Mouse (Mus musculus) midbrain, embryonic 11.5 days (tissue): Measurements from ENCODE around the gene Fam83e. TPM values are rescaled to one million over a fixed set of nuclear protein-coding genes. Genes with fewer than 3 reads are reported as not detected.
A peak's percentile ranks its signal among the peaks of the same experiment; 100 is the strongest.

Experiments used
- ATAC-seq: fragments of 200-750 bp; cut with Nextera tagmentation; 2 replicates; pipeline ENCODE4 v1.8.0; 2017; ENCODE audit warnings: moderate TSS enrichment, moderate library complexity; ENCODE audit not compliant: low FRiP score
- DNase-seq: peaks from one replicate; pipeline ENCODE4 v3.0.0; 2015; ENCODE audit warnings: low spot score; ENCODE audit errors: missing footprints
- H3K27ac ChIP-seq: fragments of 300-500 bp; sonication (generic); 2 replicates; pipeline ENCODE4 v1.5.1; 2014; ENCODE audit warnings: low read depth, low read length
- H3K27me3 ChIP-seq: fragments of 300-500 bp; sonication (generic); 2 replicates; pipeline ENCODE4 v1.6.1; 2014; ENCODE audit warnings: mild to moderate bottlenecking, low read length, moderate library complexity, mixed read lengths; ENCODE audit not compliant: control insufficient read depth, insufficient read depth
- H3K36me3 ChIP-seq: fragments of 300-500 bp; sonication (generic); 2 replicates; pipeline ENCODE4 v1.6.1; 2014; ENCODE audit warnings: mild to moderate bottlenecking, low read length, moderate library complexity, mixed read lengths; ENCODE audit not compliant: control insufficient read depth, insufficient read depth
- H3K4me1 ChIP-seq: fragments of 300-500 bp; sonication (generic); 2 replicates; pipeline ENCODE4 v1.6.1; 2014; ENCODE audit warnings: low read length; ENCODE audit not compliant: control insufficient read depth, insufficient read depth
- H3K4me2 ChIP-seq: fragments of 300-500 bp; sonication (generic); 2 replicates; pipeline ENCODE4 v1.6.1; 2014; ENCODE audit warnings: mild to moderate bottlenecking, moderate library complexity
- H3K4me3 ChIP-seq: fragments of 300-500 bp; sonication (generic); 2 replicates; pipeline ENCODE4 v1.5.1; 2014; ENCODE audit warnings: low read depth, low read length
- H3K9ac ChIP-seq: fragments of 300-500 bp; sonication (generic); 2 replicates; pipeline ENCODE4 v1.6.1; 2014; ENCODE audit warnings: low read length
- H3K9me3 ChIP-seq: fragments of 300-500 bp; sonication (generic); 2 replicates; pipeline ENCODE4 v1.6.1; 2016; ENCODE audit warnings: low read length; ENCODE audit not compliant: control insufficient read depth
- WGBS: fragments of 180-500 bp; shearing (Covaris S2); extraction: QIAGEN DNeasy Blood & Tissue Kit; methylation state at CpG from one replicate; pipeline ENCODE4 v1.1.7; 2014; 5-methylcytosine and 5-hydroxymethylcytosine counted together
- polyA plus RNA-seq: library from polyadenylated mRNA; unstranded; fragments of >200 nt; fragmentation: Nextera tagmentation; extraction: Ambion mirVana; gene quantifications from 2 replicates; pipeline ENCODE4 v1.2.1, GENCODE M21; 2014

Fam83e gene
- polyA plus RNA-seq, 1 experiment from 2014 or later = 0.57 TPM

GRCm38 (mm10) chr7:45739820-45740219, 18.8 kb downstream of the Fam83e start:
- no peak for DNase-seq
- WGBS = 68% methylated on average over 10 of the region's 10 CpGs
- Histone ChIP-seq H3K27ac (no peak overlapping the region), H3K9ac (no peak overlapping the region), H3K36me3 (no peaks in the 10 kb centered on the region), H3K4me1 (no peaks in the 10 kb centered on the region), H3K4me3 (no peak overlapping the region), H3K27me3 (no peaks in the 10 kb centered on the region), H3K9me3 (no peaks in the 10 kb centered on the region), H3K4me2 (no peak overlapping the region)
- ATAC-seq = no peak

GRCm38 (mm10) chr7:45741308-45741707, 20.3 kb downstream of the Fam83e start:
- no peaks in the 10 kb centered on the region for H3K27me3 ChIP-seq
- no peak overlapping the region for H3K4me2 ChIP-seq
- H3K9me3 ChIP-seq = no peaks in the 10 kb centered on the region
- H3K9ac ChIP-seq = no peak overlapping the region
- no peak overlapping the region for H3K27ac ChIP-seq
- no peaks in the 10 kb centered on the region for H3K4me1 ChIP-seq
- 87% methylated on average over 12 of the region's 12 CpGs for WGBS
- H3K4me3 ChIP-seq = no peak overlapping the region
- no peaks in the 10 kb centered on the region for H3K36me3 ChIP-seq
- ATAC-seq (no peak), DNase-seq (peak; percentile 62)

- H3K4me1 ChIP-seq = no peaks in the 10 kb centered on the region
- H3K4me3 ChIP-seq = no peak overlapping the region
- DNase-seq (peak; percentile 79), ATAC-seq (no peak)
- H3K4me2 ChIP-seq = no peak overlapping the region
- no peaks in the 10 kb centered on the region for H3K36me3 ChIP-seq
- H3K9me3 ChIP-seq = 0 out of 2 replicates have a peak, but pooled peaks cover 3% of the 10 kb centered on the region
- no peak overlapping the region for H3K9ac ChIP-seq
- no peaks in the 10 kb centered on the region for H3K27me3 ChIP-seq
- H3K27ac ChIP-seq = no peak overlapping the region
- 34% methylated on average over 11 of the region's 11 CpGs for WGBS
These were observed 20.8 kb downstream of the Fam83e start for GRCm38 (mm10) chr7:45741777-45742176.

- no peaks in the 10 kb centered on the region for H3K36me3 ChIP-seq
- WGBS = 38% methylated on average over 19 of the region's 19 CpGs
- H3K9ac ChIP-seq = no peak overlapping the region
- H3K4me3 ChIP-seq = no peak overlapping the region
- H3K4me1 ChIP-seq = no peaks in the 10 kb centered on the region
- H3K27ac ChIP-seq = no peak overlapping the region
- H3K9me3 ChIP-seq = 0 out of 2 replicates have a peak, but pooled peaks cover 4% of the 10 kb centered on the region
- H3K27me3 ChIP-seq = no peaks in the 10 kb centered on the region
- ATAC-seq (no peak), DNase-seq (peak; percentile 78)
- H3K4me2 ChIP-seq = 0 out of 2 replicates have a peak overlapping the region, but pooled peaks have one; percentile 7
These were observed 21.3 kb downstream of the Fam83e start for GRCm38 (mm10) chr7:45742338-45742737.

GRCm38 (mm10) chr7:45744387-45744786, 23.4 kb downstream of the Fam83e start:
- Histone ChIP-seq H3K4me2 (no peak overlapping the region), H3K4me3 (no peak overlapping the region), H3K36me3 (no peaks in the 10 kb centered on the region), H3K9ac (no peak overlapping the region), H3K27ac (no peak overlapping the region), H3K9me3 (0 out of 2 replicates have a peak, but pooled peaks cover 4% of the 10 kb centered on the region), H3K4me1 (no peaks in the 10 kb centered on the region), H3K27me3 (no peaks in the 10 kb centered on the region)
- 53% methylated on average over 2 of the region's 2 CpGs for WGBS
- peak; percentile 91 for DNase-seq
- ATAC-seq = no peak

DNA sequence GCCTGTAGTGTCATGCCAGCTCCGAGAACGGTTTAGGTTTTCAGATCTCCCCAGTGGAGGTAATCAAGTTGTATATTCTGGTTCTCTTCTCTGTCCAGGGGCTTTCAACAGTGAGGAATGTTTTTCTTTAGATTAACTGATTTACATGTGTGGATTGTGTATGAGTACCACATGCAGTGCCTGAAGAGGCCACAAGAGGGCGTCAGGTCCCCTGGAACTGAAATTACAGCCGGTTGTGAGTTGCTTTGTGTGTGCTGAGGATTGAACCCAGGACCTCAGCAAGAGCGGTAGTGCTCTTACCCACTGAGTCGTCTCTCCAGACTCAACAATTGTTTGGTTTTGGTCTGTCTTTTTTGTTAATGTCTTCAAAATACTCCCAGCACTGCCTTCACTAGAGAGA, 25.5 kb downstream of the Fam83e start:
- no peaks in the 10 kb centered on the region for H3K27me3 ChIP-seq
- H3K27ac ChIP-seq = no peak overlapping the region
- no peak overlapping the region for H3K9ac ChIP-seq
- DNase-seq = no peak
- WGBS = 65% methylated on average over 6 of the region's 6 CpGs
- H3K36me3 ChIP-seq = no peaks in the 10 kb centered on the region
- 0 out of 2 replicates have a peak, but pooled peaks cover 4% of the 10 kb centered on the region for H3K9me3 ChIP-seq
- H3K4me1 ChIP-seq = no peaks in the 10 kb centered on the region
- no peak overlapping the region for H3K4me2 ChIP-seq
- no peak for ATAC-seq
- no peak overlapping the region for H3K4me3 ChIP-seq

DNA sequence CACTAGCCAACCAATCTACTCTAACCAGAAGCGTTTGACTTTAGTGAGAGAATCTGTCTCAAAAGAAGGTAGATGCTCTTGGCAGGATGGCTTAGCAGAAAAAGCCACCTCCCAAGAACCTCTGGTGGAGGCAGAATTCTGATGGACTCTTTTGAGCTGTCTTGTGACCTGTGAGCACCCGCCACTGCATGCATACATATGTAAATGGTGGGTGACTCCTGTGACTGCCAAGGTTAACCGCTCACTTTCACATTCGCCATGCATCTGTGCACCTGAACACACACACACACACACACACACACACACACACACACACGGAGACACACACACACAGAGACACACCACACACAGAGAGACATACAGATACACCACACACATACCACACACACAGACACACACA, 26.4 kb downstream of the Fam83e start:
- Histone ChIP-seq H3K4me1 (no peaks in the 10 kb centered on the region), H3K4me3 (no peak overlapping the region), H3K9me3 (0 out of 2 replicates have a peak, but pooled peaks cover 4% of the 10 kb centered on the region), H3K36me3 (no peaks in the 10 kb centered on the region), H3K27me3 (no peaks in the 10 kb centered on the region), H3K4me2 (no peak overlapping the region), H3K9ac (no peak overlapping the region), H3K27ac (no peak overlapping the region)
- ATAC-seq = no peak
- 88% methylated on average over 5 of the region's 5 CpGs for WGBS
- no peak for DNase-seq

GRCm38 (mm10) chr7:45748110-45748509, 27.1 kb downstream of the Fam83e start:
- DNase-seq (no peak), ATAC-seq (no peak)
- Histone ChIP-seq H3K36me3 (no peaks in the 10 kb centered on the region), H3K9me3 (0 out of 2 replicates have a peak, but pooled peaks cover 4% of the 10 kb centered on the region), H3K27ac (no peak overlapping the region), H3K4me1 (no peaks in the 10 kb centered on the region), H3K27me3 (no peaks in the 10 kb centered on the region), H3K4me3 (no peak overlapping the region), H3K9ac (no peak overlapping the region), H3K4me2 (no peak overlapping the region)
- 81% methylated on average over 7 of the region's 7 CpGs for WGBS

- ATAC-seq = no peak
- WGBS = 69% methylated on average over 9 of the region's 10 CpGs
- DNase-seq = no peak
- Histone ChIP-seq H3K4me2 (no peak overlapping the region), H3K9ac (no peak overlapping the region), H3K9me3 (0 out of 2 replicates have a peak, but pooled peaks cover 4% of the 10 kb centered on the region), H3K27ac (no peak overlapping the region), H3K4me1 (no peaks in the 10 kb centered on the region), H3K4me3 (no peak overlapping the region), H3K36me3 (no peaks in the 10 kb centered on the region), H3K27me3 (no peaks in the 10 kb centered on the region)
These were observed 28.4 kb downstream of the Fam83e start for GRCm38 (mm10) chr7:45749401-45749800.
